Mouse (Mus musculus) limb, embryonic 14.5 days (tissue): ENCODE data around the gene Chrna4. TPM values are rescaled to one million over a fixed set of nuclear protein-coding genes. Genes with fewer than 3 reads are reported as not detected.

ENCODE experiments used
- ATAC-seq: fragments of 200-750 bp; cut with Nextera tagmentation; 2 replicates; pipeline ENCODE4 v1.8.0; 2017; ENCODE audit warnings: low read depth, moderate number of reproducible peaks, moderate TSS enrichment; ENCODE audit not compliant: low FRiP score
- DNase-seq: peaks from one replicate; pipeline ENCODE4 v3.0.0-alpha.2; 2015; ENCODE audit warnings: low spot score
- H3K27ac ChIP-seq: fragments of 300-500 bp; sonication (generic); replicated peaks from 2 replicates; pipeline ENCODE4 v1.5.1; 2014; ENCODE audit warnings: low read depth, mild to moderate bottlenecking, low read length, moderate library complexity, mixed read lengths
- H3K27me3 ChIP-seq: fragments of 300-500 bp; sonication (generic); 2 replicates; pipeline ENCODE4 v1.6.1; 2014; ENCODE audit warnings: low read length, mixed read lengths; ENCODE audit not compliant: control insufficient read depth, insufficient read depth
- H3K36me3 ChIP-seq: fragments of 300-500 bp; sonication (generic); 2 replicates; pipeline ENCODE4 v1.6.1; 2014; ENCODE audit warnings: mild to moderate bottlenecking, low read length, moderate library complexity, mixed read lengths; ENCODE audit not compliant: control insufficient read depth, insufficient read depth
- H3K4me1 ChIP-seq: fragments of 300-500 bp; sonication (generic); 2 replicates; pipeline ENCODE4 v1.6.1; 2014; ENCODE audit warnings: antibody characterized with exemption, low read length, mixed read lengths; ENCODE audit not compliant: control insufficient read depth, insufficient read depth
- H3K4me2 ChIP-seq: fragments of 300-500 bp; sonication (generic); replicated peaks from 2 replicates; pipeline ENCODE4 v1.6.1; 2014; ENCODE audit warnings: low read depth, mild to moderate bottlenecking, low read length, moderate library complexity; ENCODE audit not compliant: severe bottlenecking
- H3K4me3 ChIP-seq: fragments of 300-500 bp; sonication (generic); replicated peaks from 2 replicates; pipeline ENCODE4 v1.5.1; 2014; ENCODE audit warnings: low read length
- H3K9ac ChIP-seq: fragments of 300-500 bp; sonication (generic); 2 replicates; pipeline ENCODE4 v1.6.1; 2014; ENCODE audit warnings: mild to moderate bottlenecking, low read depth, low read length, moderate library complexity; ENCODE audit not compliant: severe bottlenecking
- H3K9me3 ChIP-seq: fragments of 300-500 bp; sonication (generic); 2 replicates; pipeline ENCODE4 v1.6.1; 2016; ENCODE audit warnings: low read length; ENCODE audit not compliant: control insufficient read depth
- POLR2A ChIP-seq: fragments of 200-500 bp; IDR thresholded peaks from 2 replicates; pipeline ENCODE4 v1.8.0; 2012; ENCODE audit warnings: inconsistent platforms, mild to moderate bottlenecking, moderate library complexity, borderline replicate concordance; ENCODE audit not compliant: insufficient read depth, insufficient read length; ENCODE audit errors: extremely low read depth
- WGBS: fragments of 180-500 bp; shearing (Covaris S2); extraction: QIAGEN DNeasy Blood & Tissue Kit; methylation state at CpG from one replicate; pipeline ENCODE4 v1.1.7; 2014; 5-methylcytosine and 5-hydroxymethylcytosine counted together
- polyA plus RNA-seq, 2 experiments: library from polyadenylated mRNA; depleted of rRNA in 1 of 2; stranded (reverse) in 1 of 2; unstranded in 1 of 2; fragments of >200 nt; fragmentation: Nextera tagmentation in 1 of 2; extraction: Ambion mirVana in 1 of 2; gene quantifications; 2 replicates each; pipeline versions ENCODE4 v1.2.1 to v1.2.3; 2012 to 2014

The Chrna4 gene
- polyA plus RNA-seq, 2 experiments, result 1.9 to 2.7 TPM

DNA sequence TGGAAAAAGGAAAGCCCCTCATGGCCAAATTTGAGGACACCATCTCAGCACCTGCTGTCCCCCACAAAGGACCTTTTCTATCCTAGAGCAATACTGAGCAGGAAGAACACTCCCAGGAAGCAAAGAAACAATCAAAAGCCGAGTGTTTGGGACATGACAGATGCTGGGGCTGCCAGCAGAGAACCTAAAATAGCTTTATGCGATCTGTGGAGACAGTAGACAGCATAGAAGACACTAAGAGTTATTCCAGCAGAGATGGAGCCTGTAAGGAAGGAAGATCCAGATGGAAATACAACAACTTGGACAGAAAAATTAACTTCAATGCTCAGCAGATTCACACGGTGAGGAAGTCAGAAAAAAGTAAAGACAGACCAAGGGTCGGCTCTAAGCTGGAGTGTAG, 22.5 kb upstream of the Chrna4 start:
- ATAC-seq, result no peak
- Histone ChIP-seq H3K4me3 (no peak overlapping the region), H3K36me3 (no peaks in the 10 kb centered on the region), H3K4me2 (no peak overlapping the region), H3K9ac (no peak overlapping the region), H3K9me3 (no peaks in the 10 kb centered on the region), H3K27ac (no peak overlapping the region), H3K27me3 (no peaks in the 10 kb centered on the region), H3K4me1 (no peaks in the 10 kb centered on the region)
- 56% methylated on average over 4 of the region's 4 CpGs for WGBS
- TF ChIP-seq POLR2A, result no peak
- no peak for DNase-seq

DNA sequence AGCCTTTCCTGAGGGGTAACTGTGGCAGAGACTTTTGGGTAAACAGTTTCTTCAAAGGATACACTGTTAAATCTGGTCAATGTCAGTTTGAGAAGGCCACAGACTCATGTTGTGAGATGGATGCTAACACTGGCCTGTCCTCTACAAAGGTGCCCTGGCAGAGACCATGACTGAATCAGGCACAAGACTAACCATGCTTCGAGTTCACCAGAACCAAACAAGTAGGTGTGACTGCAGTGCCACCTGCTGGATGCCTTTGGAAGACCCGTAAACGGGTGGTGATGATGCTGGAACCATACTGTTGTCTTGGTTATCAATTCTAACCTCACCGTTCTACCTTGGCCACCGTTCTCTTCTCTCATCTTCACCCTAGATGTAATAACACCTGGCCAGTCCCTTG, 16.8 kb upstream of the Chrna4 start:
- H3K4me1 ChIP-seq, result no peaks in the 10 kb centered on the region
- no peak overlapping the region for H3K4me3 ChIP-seq
- H3K9me3 ChIP-seq, result no peaks in the 10 kb centered on the region
- no peaks in the 10 kb centered on the region for H3K36me3 ChIP-seq
- TF ChIP-seq POLR2A, result no peak
- no peak overlapping the region for H3K4me2 ChIP-seq
- peak; percentile 78 for DNase-seq
- WGBS, result 21% methylated on average over 5 of the region's 5 CpGs
- H3K9ac ChIP-seq, result no peak overlapping the region
- H3K27ac ChIP-seq, result no peak overlapping the region
- peak; percentile 23; the same call in 1 of the 2 replicates for ATAC-seq
- H3K27me3 ChIP-seq, result no peaks in the 10 kb centered on the region

DNA sequence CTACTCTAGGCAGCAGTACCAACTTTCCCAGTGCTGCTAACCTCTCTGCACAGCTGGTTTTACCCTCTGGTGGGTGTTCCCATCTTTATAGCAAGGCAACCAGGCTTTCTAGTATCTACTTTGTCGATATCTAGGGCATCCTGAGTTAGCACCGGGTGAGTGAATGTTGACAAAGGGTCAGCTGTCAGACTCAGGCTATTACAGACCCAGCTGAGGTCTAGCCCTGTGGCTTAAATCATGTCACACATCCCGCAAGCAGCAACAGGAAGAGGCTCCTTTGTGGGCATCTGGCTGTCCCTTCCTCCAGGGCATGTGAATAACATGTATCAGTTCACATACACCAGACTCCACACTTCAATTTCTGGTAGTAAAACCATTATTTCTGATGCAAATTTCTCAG, 14.8 kb upstream of the Chrna4 start:
- Histone ChIP-seq H3K4me3 (no peak overlapping the region), H3K27ac (no peak overlapping the region), H3K9ac (no peak overlapping the region), H3K27me3 (no peaks in the 10 kb centered on the region), H3K4me2 (no peak overlapping the region), H3K9me3 (no peaks in the 10 kb centered on the region), H3K4me1 (no peaks in the 10 kb centered on the region), H3K36me3 (no peaks in the 10 kb centered on the region)
- no peak for TF ChIP-seq POLR2A
- DNase-seq, result no peak
- no peak for ATAC-seq
- 29% methylated on average over 3 of the region's 3 CpGs for WGBS

DNA sequence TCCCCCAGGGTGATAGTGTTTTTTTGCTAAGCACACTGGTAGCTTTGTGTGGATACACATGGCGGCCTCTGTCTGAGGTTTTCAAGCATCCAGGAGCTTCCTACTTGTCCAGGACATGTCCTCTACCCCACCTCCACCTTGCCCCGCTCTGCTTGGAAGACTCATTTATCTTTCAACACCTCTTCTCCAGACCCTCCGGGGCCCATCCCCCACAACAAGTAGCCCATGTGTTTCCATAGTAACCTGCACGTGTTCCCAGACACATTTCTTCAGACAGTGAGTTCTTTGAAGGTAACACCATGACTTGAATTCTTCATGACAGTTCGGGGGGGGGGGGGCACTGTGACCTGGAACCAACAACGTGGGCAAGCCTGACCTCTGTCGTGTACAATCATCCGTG, 14.0 kb upstream of the Chrna4 start:
- TF ChIP-seq POLR2A, result no peak
- no peaks in the 10 kb centered on the region for H3K9me3 ChIP-seq

GRCm38 (mm10) chr2:181052171-181052570, 8.8 kb upstream of the Chrna4 start:
- Histone ChIP-seq H3K9ac (no peak overlapping the region), H3K4me3 (no peak overlapping the region), H3K4me2 (no peak overlapping the region), H3K4me1 (no peaks in the 10 kb centered on the region), H3K27me3 (no peaks in the 10 kb centered on the region), H3K36me3 (no peaks in the 10 kb centered on the region), H3K9me3 (no peaks in the 10 kb centered on the region), H3K27ac (no peak overlapping the region)
- 100% methylated on average over 1 of the region's 1 CpGs for WGBS
- ATAC-seq (no peak), DNase-seq (no peak)
- TF ChIP-seq POLR2A, result no peak

More for the DNA sequence above, 14.0 kb upstream of the Chrna4 start:
- Histone ChIP-seq H3K27ac (no peak overlapping the region), H3K4me2 (no peak overlapping the region), H3K4me3 (no peak overlapping the region), H3K36me3 (no peaks in the 10 kb centered on the region), H3K27me3 (no peaks in the 10 kb centered on the region), H3K4me1 (no peaks in the 10 kb centered on the region), H3K9ac (no peak overlapping the region)
- 31% methylated on average over 8 of the region's 8 CpGs for WGBS
- DNase-seq, result no peak
- ATAC-seq, result no peak

GRCm38 (mm10) chr2:181048986-181049385, 5.6 kb upstream of the Chrna4 start:
- no peak overlapping the region for H3K27ac ChIP-seq
- no peaks in the 10 kb centered on the region for H3K4me1 ChIP-seq
- no peak for ATAC-seq
- H3K36me3 ChIP-seq, result no peaks in the 10 kb centered on the region
- no peaks in the 10 kb centered on the region for H3K9me3 ChIP-seq
- 81% methylated on average over 9 of the region's 9 CpGs for WGBS
- no peak for TF ChIP-seq POLR2A
- no peaks in the 10 kb centered on the region for H3K27me3 ChIP-seq
- H3K9ac ChIP-seq, result no peak overlapping the region
- no peak overlapping the region for H3K4me2 ChIP-seq
- DNase-seq, result no peak
- no peak overlapping the region for H3K4me3 ChIP-seq
